Mouse (Mus musculus) forebrain, embryonic 11.5 days (tissue): ENCODE data around the gene Elk3. TPM values are rescaled to one million over a fixed set of nuclear protein-coding genes. Genes with fewer than 3 reads are reported as not detected.

Experiments
- ATAC-seq: fragments of 200-750 bp; cut with Nextera tagmentation; replicated peaks from 2 replicates; pipeline ENCODE4 v1.8.0; 2017; ENCODE audit warnings: moderate TSS enrichment; ENCODE audit not compliant: low FRiP score
- DNase-seq: peaks from one replicate; pipeline ENCODE4 v3.0.0-alpha.2; 2017; ENCODE audit warnings: low spot score
- H3K27ac ChIP-seq: fragments of 300-500 bp; sonication (generic); 2 replicates; pipeline ENCODE4 v1.5.1; 2014; ENCODE audit warnings: low read depth, low read length
- H3K27me3 ChIP-seq: fragments of 300-500 bp; sonication (generic); 2 replicates; pipeline ENCODE4 v1.6.1; 2014; ENCODE audit warnings: mild to moderate bottlenecking, low read length, mixed read lengths; ENCODE audit not compliant: control insufficient read depth, insufficient read depth
- H3K36me3 ChIP-seq: fragments of 300-500 bp; sonication (generic); 2 replicates; pipeline ENCODE4 v1.6.1; 2014; ENCODE audit warnings: mild to moderate bottlenecking, low read length, moderate library complexity, mixed read lengths; ENCODE audit not compliant: control insufficient read depth, insufficient read depth
- H3K4me1 ChIP-seq: fragments of 300-500 bp; sonication (generic); replicated peaks from 2 replicates; pipeline ENCODE4 v1.6.1; 2014; ENCODE audit warnings: low read length, mixed read lengths; ENCODE audit not compliant: control insufficient read depth, insufficient read depth
- H3K4me2 ChIP-seq: fragments of 300-500 bp; sonication (generic); 2 replicates; pipeline ENCODE4 v1.6.1; 2014; ENCODE audit warnings: low read depth, mild to moderate bottlenecking, low read length, moderate library complexity, mixed read lengths; ENCODE audit not compliant: severe bottlenecking
- H3K4me3 ChIP-seq: fragments of 300-500 bp; sonication (generic); 2 replicates; pipeline ENCODE4 v1.5.1; 2014; ENCODE audit warnings: low read depth, low read length
- H3K9ac ChIP-seq: fragments of 300-500 bp; sonication (generic); 2 replicates; pipeline ENCODE4 v1.6.1; 2014; ENCODE audit warnings: low read length
- H3K9me3 ChIP-seq: fragments of 300-500 bp; sonication (generic); 2 replicates; pipeline ENCODE4 v1.6.1; 2016; ENCODE audit warnings: low read length, mixed read lengths; ENCODE audit not compliant: control insufficient read depth
- WGBS: fragments of 180-500 bp; shearing (Covaris S2); extraction: QIAGEN DNeasy Blood & Tissue Kit; methylation state at CpG from one replicate; pipeline ENCODE4 v1.1.7; 2014; 5-methylcytosine and 5-hydroxymethylcytosine counted together
- polyA plus RNA-seq: library from polyadenylated mRNA; unstranded; fragments of >200 nt; fragmentation: Nextera tagmentation; extraction: Ambion mirVana; gene quantifications from 2 replicates; pipeline ENCODE4 v1.2.1, GENCODE M21; 2014

Elk3 gene
- polyA plus RNA-seq, 1 experiment from 2014 or later = 16.5 TPM

- Histone ChIP-seq H3K27ac (no peak overlapping the region), H3K27me3 (no peaks in the 10 kb centered on the region), H3K36me3 (no peaks in the 10 kb centered on the region), H3K9ac (no peak overlapping the region), H3K4me3 (no peak overlapping the region), H3K9me3 (no peaks in the 10 kb centered on the region), H3K4me1 (no peaks in the 10 kb centered on the region), H3K4me2 (no peak overlapping the region)
- DNase-seq (no peak), ATAC-seq (no peak)
- WGBS = 91% methylated on average over 10 of the region's 10 CpGs
These were observed 42.8 kb upstream of the Elk3 start for GRCm38 (mm10) chr10:93353545-93354326.

DNA sequence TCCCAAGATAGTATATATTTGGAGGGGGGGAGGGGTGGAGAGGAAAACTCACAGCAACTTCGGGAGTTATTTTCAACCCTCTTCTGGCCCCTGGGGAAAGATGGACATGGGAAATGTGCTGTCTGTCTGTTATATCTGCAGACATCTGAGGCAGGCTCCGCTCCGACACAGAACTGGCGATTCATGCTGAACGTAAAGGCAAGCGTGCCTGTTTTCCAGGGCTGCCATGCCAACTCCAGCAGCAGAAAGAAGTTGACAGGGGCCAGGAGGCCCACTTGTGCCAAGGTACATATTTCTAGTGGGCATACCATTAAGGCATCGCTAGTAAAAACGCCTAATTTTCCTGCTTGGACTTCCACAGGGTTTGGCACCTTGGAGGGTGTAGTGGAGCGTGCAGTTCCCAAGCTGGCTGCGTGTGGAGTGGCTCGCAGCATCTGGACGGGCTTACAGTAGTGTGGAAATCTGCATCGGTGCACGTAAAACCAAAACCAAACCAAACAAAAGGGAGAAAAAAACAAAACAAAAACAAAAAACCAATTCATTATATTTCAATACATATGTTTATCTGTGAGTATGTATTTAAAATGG, 37.1 kb upstream of the Elk3 start:
- ATAC-seq (no peak), DNase-seq (no peak)
- Histone ChIP-seq H3K4me3 (no peak overlapping the region), H3K36me3 (no peaks in the 10 kb centered on the region), H3K4me1 (no peaks in the 10 kb centered on the region), H3K9me3 (no peaks in the 10 kb centered on the region), H3K4me2 (no peak overlapping the region), H3K9ac (no peak overlapping the region), H3K27me3 (no peaks in the 10 kb centered on the region), H3K27ac (no peak overlapping the region)
- WGBS = 91% methylated on average over 14 of the region's 14 CpGs

DNA sequence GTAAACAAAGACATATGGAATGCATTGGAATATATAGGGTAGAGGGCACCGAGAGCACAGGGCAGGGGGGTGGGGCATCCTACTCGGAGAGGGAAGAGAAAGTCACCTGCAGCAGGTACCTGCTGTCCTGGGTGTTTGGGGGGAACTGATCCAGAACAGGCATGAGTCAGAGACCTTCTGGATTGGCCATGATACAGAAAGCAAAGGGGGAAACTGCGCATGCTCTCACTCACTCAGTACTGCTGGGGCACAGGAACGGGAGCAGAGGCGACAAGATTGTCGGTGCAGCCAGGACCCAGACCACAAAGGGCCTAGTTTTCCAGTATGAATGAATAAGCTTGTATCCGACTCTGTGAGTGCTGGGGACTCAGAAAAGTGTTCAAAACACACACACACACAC, 36.5 kb upstream of the Elk3 start:
- Histone ChIP-seq H3K4me3 (no peak overlapping the region), H3K36me3 (no peaks in the 10 kb centered on the region), H3K4me1 (no peaks in the 10 kb centered on the region), H3K9me3 (no peaks in the 10 kb centered on the region), H3K4me2 (no peak overlapping the region), H3K27ac (no peak overlapping the region), H3K9ac (no peak overlapping the region), H3K27me3 (no peaks in the 10 kb centered on the region)
- WGBS = 75% methylated on average over 7 of the region's 7 CpGs
- DNase-seq (no peak), ATAC-seq (no peak)

DNA sequence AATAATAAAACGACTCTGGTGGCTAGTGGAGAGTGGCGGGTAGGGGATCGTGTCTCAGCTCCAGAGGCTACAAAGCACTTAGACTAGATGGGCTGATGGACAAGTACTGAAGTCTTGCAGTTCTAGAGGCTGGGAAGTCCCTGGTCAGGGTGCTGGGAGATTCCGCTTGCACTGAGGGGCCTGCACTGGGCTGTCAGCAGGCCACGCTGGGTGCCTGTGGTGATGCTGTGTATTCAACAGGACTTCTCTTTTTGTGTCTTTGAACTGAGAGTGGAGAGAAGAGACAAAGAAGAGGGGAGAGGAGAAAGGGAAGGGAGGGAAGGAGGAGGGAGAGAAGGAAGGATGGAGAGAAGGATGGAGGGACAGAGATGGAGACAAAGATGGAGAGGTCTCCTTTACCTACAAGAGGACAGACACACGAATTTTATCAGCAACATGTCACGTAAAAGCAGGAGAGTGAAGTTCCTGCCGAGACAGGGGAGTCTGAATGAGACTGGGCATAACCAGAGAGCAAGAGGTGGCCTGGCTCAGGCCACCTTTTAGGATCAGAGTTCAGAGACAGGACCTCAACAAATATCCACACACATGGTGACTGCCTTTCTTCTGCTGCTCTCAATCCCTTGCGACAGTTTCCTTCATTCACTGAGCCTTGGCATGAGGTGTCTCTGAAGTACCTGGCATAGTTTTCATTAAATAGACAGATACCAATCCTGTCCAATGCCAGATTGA, 35.4 kb upstream of the Elk3 start:
- no peaks in the 10 kb centered on the region for H3K9me3 ChIP-seq
- H3K36me3 ChIP-seq = no peaks in the 10 kb centered on the region
- DNase-seq (no peak), ATAC-seq (no peak)
- H3K27me3 ChIP-seq = no peaks in the 10 kb centered on the region
- H3K9ac ChIP-seq = no peak overlapping the region
- no peaks in the 10 kb centered on the region for H3K4me1 ChIP-seq
- no peak overlapping the region for H3K27ac ChIP-seq
- 82% methylated on average over 9 of the region's 9 CpGs for WGBS
- H3K4me3 ChIP-seq = no peak overlapping the region
- H3K4me2 ChIP-seq = no peak overlapping the region

DNA sequence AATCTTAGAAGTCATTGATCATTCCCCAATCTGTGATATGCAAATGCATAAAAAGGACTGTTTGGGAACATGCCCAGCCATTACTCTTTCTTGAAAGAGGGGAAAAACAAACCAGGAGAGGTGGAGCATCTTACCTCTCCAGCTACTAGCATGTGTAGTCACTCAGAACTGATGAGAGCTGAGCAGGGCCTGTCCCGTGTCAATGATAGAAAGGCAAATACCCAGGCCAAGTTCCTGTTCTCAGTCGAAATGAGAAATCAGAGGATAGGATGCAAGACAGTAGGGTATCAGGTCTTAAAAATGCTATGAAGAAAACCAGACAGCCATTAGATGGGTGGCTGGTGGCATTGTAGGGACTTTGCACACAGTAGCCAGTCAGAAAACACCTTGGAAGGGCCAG, 34.6 kb upstream of the Elk3 start:
- Histone ChIP-seq H3K4me1 (no peaks in the 10 kb centered on the region), H3K27ac (no peak overlapping the region), H3K9ac (no peak overlapping the region), H3K4me2 (no peak overlapping the region), H3K9me3 (no peaks in the 10 kb centered on the region), H3K27me3 (no peaks in the 10 kb centered on the region), H3K36me3 (no peaks in the 10 kb centered on the region), H3K4me3 (no peak overlapping the region)
- ATAC-seq = no peak
- 82% methylated on average over 2 of the region's 2 CpGs for WGBS
- no peak for DNase-seq

GRCm38 (mm10) chr10:93343469-93343868, 32.5 kb upstream of the Elk3 start:
- H3K27me3 ChIP-seq = no peaks in the 10 kb centered on the region
- WGBS = 92% methylated on average over 6 of the region's 6 CpGs

GRCm38 (mm10) chr10:93342986-93343385, 32.1 kb upstream of the Elk3 start:
- no peaks in the 10 kb centered on the region for H3K4me1 ChIP-seq
- no peaks in the 10 kb centered on the region for H3K27me3 ChIP-seq
- no peaks in the 10 kb centered on the region for H3K9me3 ChIP-seq
- DNase-seq (no peak), ATAC-seq (no peak)
- WGBS = 99% methylated on average over 3 of the region's 3 CpGs
- no peaks in the 10 kb centered on the region for H3K36me3 ChIP-seq
- no peak overlapping the region for H3K27ac ChIP-seq
- no peak overlapping the region for H3K4me2 ChIP-seq
- H3K9ac ChIP-seq = no peak overlapping the region
- H3K4me3 ChIP-seq = no peak overlapping the region

More at GRCm38 (mm10) chr10:93343469-93343868, 32.5 kb upstream of the Elk3 start:
- Histone ChIP-seq H3K4me2 (no peak overlapping the region), H3K4me1 (no peaks in the 10 kb centered on the region), H3K27ac (no peak overlapping the region), H3K9ac (no peak overlapping the region), H3K36me3 (no peaks in the 10 kb centered on the region), H3K9me3 (no peaks in the 10 kb centered on the region), H3K4me3 (no peak overlapping the region)
- no peak for ATAC-seq
- DNase-seq = no peak

- Histone ChIP-seq H3K9ac (no peak overlapping the region), H3K4me2 (no peak overlapping the region), H3K36me3 (no peaks in the 10 kb centered on the region), H3K27me3 (no peaks in the 10 kb centered on the region), H3K4me1 (no peaks in the 10 kb centered on the region), H3K27ac (no peak overlapping the region), H3K9me3 (no peaks in the 10 kb centered on the region), H3K4me3 (no peak overlapping the region)
- DNase-seq (no peak), ATAC-seq (no peak)
- 91% methylated on average over 5 of the region's 5 CpGs for WGBS
These were observed 27.6 kb upstream of the Elk3 start for GRCm38 (mm10) chr10:93338526-93338925.
